ENCODE assay signal across 36 mouse cellular contexts in genomic region chr3:54737317-54737716, GRCm38 (mm10). TPM values are rescaled to one million over a fixed set of nuclear protein-coding genes. Genes with fewer than 3 reads are reported as not detected.
"Had no signal": no experiment of that assay in that cellular context is flagged by ENCODE, and none has a peak within 500 bp of the region (broad histone marks: within the 10 kb centered on the region; RNA-seq: fewer than 3 reads in every experiment).

No protein-coding gene starts in this region.

- ATAC-seq: forebrain, embryonic 13.5 days; forebrain, embryonic 14.5 days; forebrain, embryonic 15.5 days; forebrain, embryonic 16.5 days; forebrain, postnatal 0 days had no signal

- H3K4me2 ChIP-seq: embryonic facial prominence, embryonic 12.5 days; embryonic facial prominence, embryonic 13.5 days; forebrain, embryonic 12.5 days; forebrain, embryonic 13.5 days; forebrain, embryonic 15.5 days had no signal

- H3K9me3 ChIP-seq: embryonic facial prominence, embryonic 10.5 days; embryonic facial prominence, embryonic 12.5 days; embryonic facial prominence, embryonic 13.5 days; embryonic facial prominence, embryonic 15.5 days; forebrain, embryonic 10.5 days; forebrain, embryonic 12.5 days; forebrain, embryonic 13.5 days; forebrain, embryonic 15.5 days had no signal

- DNase-seq: cerebellum, adult 2 months; cerebellum, adult 8-10 months; cerebellum, adult 9-10 months; cerebellum, adult 9-11 months; cerebellum, postnatal 10 days; cerebellum, postnatal 14 days; cerebellum, postnatal 25 days; cerebellum, postnatal 36 days; embryo, embryonic 11 days; forebrain, postnatal 0 days; gastrocnemius, adult 2 months; gastrocnemius, postnatal 10 days; gastrocnemius, postnatal 14 days; gastrocnemius, postnatal 25 days; gastrocnemius, postnatal 36 days; heart, adult 2 months had no signal

- H3K27ac ChIP-seq: embryonic facial prominence, embryonic 10.5 days; embryonic facial prominence, embryonic 12.5 days; embryonic facial prominence, embryonic 13.5 days; embryonic facial prominence, embryonic 15.5 days; forebrain, embryonic 10.5 days; forebrain, embryonic 12.5 days; forebrain, embryonic 13.5 days; forebrain, embryonic 15.5 days; gastrocnemius, adult 2 months; heart, adult 2 months had no signal

- H3K27me3 ChIP-seq: embryonic facial prominence, embryonic 12.5 days; embryonic facial prominence, embryonic 13.5 days; embryonic facial prominence, embryonic 15.5 days; forebrain, embryonic 12.5 days; forebrain, embryonic 13.5 days; forebrain, embryonic 15.5 days had no signal

- H3K4me3 ChIP-seq: embryonic facial prominence, embryonic 10.5 days; embryonic facial prominence, embryonic 12.5 days; embryonic facial prominence, embryonic 13.5 days; embryonic facial prominence, embryonic 15.5 days; erythroblast, embryonic 14.5 days; forebrain, embryonic 12.5 days; forebrain, embryonic 13.5 days; forebrain, embryonic 15.5 days; gastrocnemius, adult 2 months; heart, adult 2 months had no signal

- H3K9ac ChIP-seq: embryonic facial prominence, embryonic 12.5 days; embryonic facial prominence, embryonic 13.5 days; embryonic facial prominence, embryonic 15.5 days; forebrain, embryonic 12.5 days; forebrain, embryonic 13.5 days; forebrain, embryonic 15.5 days; forebrain, postnatal 0 days had no signal

RNA-seq across cellular contexts. Expression of gene Alg5, which starts 2.0 kb away (rescaled TPM):
- polyA plus RNA-seq: erythroblast, embryonic 14.5 days had no signal

RNA-seq across cellular contexts. Expression of gene Smad9, which starts 18.1 kb away (rescaled TPM):
- total RNA-seq: common myeloid progenitor, adult 5-6 weeks; granulocyte monocyte progenitor cell, adult 5-6 weeks had no signal
- polyA plus RNA-seq: erythroblast, embryonic 14.5 days had no signal

RNA-seq across cellular contexts. Expression of gene Gm21958, which starts 23.2 kb away (rescaled TPM):
- total RNA-seq: forebrain, postnatal 0 days; gastrocnemius, adult 18-20 months; gastrocnemius, adult 2 months; gastrocnemius, adult 8-10 months; gastrocnemius, postnatal 10 days; gastrocnemius, postnatal 14 days; gastrocnemius, postnatal 25 days; gastrocnemius, postnatal 36 days; gastrocnemius, postnatal 4 days; granulocyte monocyte progenitor cell, adult 5-6 weeks; heart, adult 2 months; heart, adult 8-10 months had no signal
- polyA plus RNA-seq: cerebellum, adult 2 months; cortical plate, adult 2 months; embryonic facial prominence, embryonic 10.5 days; embryonic facial prominence, embryonic 13.5 days; embryonic facial prominence, embryonic 15.5 days; erythroblast, embryonic 14.5 days; forebrain, embryonic 13.5 days; forebrain, embryonic 14.5 days; forebrain, embryonic 16.5 days; frontal cortex, adult 2 months; gonadal fat pad, adult 2 months; heart, adult 2 months had no signal
